Mouse (Mus musculus): ENCODE measurements around the gene Cd300a.

DNA sequence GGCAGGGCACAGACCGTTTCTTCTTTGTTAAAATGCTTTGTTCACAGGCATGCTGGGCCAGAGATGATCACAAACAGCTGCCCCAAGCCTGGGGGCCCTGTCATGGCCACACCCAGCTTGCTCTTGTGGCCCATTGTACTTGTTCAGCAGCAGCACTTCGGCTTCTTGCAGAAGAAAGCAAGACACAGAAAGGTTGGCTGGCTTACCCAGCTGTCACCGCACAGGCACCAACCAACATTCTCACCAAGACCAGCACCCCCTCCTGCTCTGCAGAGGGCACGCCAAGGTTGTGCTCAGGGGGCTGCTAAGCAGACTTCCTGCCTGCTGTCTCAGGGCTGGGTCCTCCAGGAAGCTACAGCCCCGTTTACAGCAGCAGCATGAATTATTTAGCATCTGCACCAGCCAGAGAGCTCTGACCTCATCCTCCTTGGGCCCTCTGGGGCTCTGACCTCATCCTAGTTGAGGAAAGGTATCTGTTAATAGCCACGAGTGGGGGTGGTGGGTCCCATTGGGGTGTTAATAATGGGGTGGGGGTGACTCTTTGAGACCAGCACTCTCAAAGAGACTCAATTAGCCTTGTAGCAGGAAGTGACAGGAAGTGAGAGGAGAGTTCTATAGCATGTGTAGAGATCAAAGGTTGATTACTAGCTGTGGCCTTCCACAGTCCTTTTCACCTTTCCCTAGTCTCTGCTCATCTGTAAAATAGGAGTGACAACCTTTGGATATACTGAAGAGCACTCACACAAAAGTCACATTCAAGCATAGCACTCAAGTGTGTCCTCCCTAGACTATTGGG is 16.6 kb upstream of the Cd300a start:
- TF ChIP-seq CTCF (IDR thresholded peaks at IDR 0.05; ENCODE audit: extremely low read depth, insufficient read depth, low read length) (no peak), POLR2A (IDR thresholded peaks at IDR 0.05; ENCODE audit: extremely low read depth, insufficient read depth, low read length) (no peak)
